Mouse (Mus musculus) G1E-ER4 (cell line): ENCODE data around the gene Mak. TPM values are rescaled to one million over a fixed set of nuclear protein-coding genes. Genes with fewer than 3 reads are reported as not detected.

Source experiments
- GATA1 ChIP-seq: IDR thresholded peaks from one replicate; pipeline ENCODE4 v1.8.0; 2012; ENCODE audit warnings: low read length, inconsistent platforms
- polyA plus RNA-seq: library from polyadenylated mRNA; stranded (reverse); fragments of >175 nt; gene quantifications from 2 replicates; pipeline ENCODE4 v1.2.3, GENCODE M21; 2012

Gene Mak
- polyA plus RNA-seq: not detected in 2 replicates

DNA sequence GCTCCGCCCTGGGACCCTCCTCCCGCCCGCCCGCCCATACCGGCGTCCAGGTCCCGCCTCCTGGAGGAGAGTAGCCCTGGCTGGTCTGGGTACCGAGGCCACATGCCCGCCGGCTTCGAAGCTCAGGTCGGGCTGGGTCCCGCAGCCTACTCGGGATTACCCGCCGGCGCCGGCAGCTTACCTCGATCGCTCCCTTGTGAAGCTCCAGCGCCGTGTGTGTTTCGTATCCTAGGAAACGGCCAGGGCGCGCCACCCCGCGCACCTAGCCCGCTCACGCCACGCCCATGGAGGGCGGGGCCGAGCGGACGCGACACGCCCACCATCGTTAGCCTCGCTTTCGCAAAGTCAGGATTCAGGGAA is at the start of gene Mak:
Gene Mak (minus strand): TSS at position 286 of the 360 bp plus-strand sequence.
- no peak for TF ChIP-seq GATA1

- no peak for TF ChIP-seq GATA1
Observed at GRCm38 (mm10) chr13:41129061-41129460, 49.6 kb upstream of the Mak start.

DNA sequence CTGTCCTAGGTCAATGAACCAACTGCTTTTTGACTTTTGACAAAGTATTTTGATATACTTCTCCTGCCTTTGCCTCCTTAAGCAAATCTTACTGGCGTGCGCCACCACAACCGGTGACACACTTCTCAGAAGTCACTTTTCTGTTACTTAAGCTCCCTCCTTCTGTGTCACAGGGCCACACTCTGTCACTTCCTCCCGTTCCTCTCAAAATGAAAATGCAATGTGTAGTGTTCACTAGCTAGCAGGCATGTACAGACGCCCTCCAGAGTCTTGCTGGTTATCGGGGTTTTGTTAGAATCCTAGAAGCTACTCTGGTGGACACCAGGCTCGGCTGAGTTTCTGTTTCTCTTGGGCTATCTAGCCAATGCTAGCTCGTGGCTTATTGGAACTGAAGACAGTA is 48.8 kb upstream of the Mak start:
- no peak for TF ChIP-seq GATA1

DNA sequence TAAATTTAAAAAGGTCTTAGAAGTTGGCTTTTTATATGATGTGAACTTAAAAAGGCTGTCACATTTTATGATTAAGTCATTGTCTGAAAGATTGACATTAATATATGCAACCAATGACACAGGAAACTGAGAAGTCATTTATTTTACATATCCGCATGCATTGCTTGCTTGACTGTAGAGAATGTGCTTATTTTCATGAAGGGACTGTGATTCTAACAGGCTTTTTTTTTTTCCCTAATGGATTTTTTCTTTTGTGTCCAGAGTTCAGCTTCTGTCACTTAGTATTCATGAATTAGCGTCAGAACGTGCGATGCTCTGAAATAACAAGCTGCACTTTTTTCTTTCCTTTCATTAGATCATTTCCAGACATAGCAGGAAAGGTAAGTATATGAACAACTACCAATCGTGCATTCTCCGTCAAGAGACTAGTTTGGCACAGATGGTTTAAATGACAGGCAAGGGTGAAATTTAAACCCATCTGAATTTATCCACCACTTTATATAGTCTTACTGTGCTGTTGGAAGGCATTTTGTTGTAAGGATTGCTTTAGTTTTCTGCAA is 44.2 kb upstream of the Mak start:
- no peak for TF ChIP-seq GATA1

GRCm38 (mm10) chr13:41119152-41119945 is 39.8 kb upstream of the Mak start:
- no peak for TF ChIP-seq GATA1

GRCm38 (mm10) chr13:41113940-41114339 is 34.4 kb upstream of the Mak start, which contains the start of gene Sycp2l:
Gene Sycp2l, plus strand, starts transcription at chr13:41114307.
- TF ChIP-seq GATA1: no peak

DNA sequence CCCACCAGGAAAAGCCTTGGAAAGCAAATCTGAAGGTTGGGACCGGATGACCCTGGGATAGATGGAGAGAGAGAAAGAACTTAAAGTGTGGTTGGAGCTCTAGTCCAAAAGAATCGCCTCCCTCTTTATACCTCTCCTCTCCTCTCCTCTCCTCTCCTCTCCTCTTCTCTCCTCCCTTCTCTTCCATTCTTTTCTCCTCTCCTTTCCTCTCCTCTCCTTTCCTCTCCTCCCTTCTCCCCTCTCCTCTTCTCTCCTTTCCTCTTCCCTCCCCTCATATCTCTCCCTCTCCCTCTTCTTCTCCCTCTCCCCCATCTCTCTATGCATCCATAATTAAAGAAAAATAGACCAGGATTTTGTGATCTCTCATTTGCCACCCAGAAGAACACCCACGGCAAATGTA is 31.4 kb upstream of the Mak start, which contains the start of gene Gcm2:
Gene Gcm2 (minus strand): TSS at position 101 of the 400 bp plus-strand sequence.
- TF ChIP-seq GATA1: no peak

GRCm38 (mm10) chr13:41105541-41105940 is 26.0 kb upstream of the Mak start:
- TF ChIP-seq GATA1: no peak

DNA sequence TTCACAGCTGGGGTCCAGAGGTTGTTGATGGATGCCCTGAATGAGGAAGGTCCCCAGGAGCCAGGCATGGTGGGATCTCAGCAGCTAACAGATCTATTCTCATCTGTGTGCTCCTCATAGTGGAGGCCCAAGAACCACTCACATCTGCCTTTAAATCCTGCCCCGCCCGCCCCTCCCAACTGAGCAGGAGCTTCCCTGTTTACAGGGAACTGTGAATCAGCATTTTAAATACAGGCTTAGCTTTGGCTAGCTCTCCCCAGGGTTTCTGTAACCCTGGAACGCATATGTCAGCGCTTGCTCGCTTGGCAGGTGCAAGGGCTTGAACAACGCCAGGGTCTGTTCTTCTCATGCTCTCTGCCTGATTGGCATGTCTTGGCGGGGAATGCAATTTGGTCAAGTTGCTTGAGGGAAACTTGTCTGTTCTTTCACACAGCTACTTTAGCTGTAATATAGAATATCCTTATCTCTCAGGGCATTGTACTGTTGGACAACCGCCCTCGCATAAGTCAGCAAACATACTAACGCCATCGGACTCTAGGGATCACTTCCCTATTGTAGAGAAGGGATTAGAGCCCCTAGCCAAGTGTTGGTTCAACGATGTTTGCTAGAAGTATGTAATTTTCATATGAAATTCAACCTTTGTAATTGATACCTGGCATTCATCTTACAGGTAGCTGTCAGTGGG is 24.5 kb upstream of the Mak start:
- no peak for TF ChIP-seq GATA1

DNA sequence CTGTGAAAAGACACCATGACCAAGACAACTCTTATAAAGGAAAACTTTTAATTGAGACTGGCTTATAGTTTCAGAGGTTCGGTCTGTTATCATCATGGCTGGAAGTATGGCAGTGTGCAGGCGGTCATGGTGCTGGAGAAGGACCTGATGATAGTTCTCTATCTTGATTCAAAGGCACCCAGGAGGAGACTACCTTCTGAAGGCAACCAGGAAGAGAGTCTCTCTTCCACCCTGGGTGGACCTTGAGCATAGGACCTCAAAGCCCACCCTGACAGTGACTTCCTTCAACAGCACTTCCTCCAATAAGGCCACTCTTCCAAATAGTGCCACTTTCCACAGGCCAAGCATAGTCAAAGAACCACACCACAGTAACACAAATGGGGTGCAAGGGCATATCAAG is 20.5 kb upstream of the Mak start:
- no peak for TF ChIP-seq GATA1

DNA sequence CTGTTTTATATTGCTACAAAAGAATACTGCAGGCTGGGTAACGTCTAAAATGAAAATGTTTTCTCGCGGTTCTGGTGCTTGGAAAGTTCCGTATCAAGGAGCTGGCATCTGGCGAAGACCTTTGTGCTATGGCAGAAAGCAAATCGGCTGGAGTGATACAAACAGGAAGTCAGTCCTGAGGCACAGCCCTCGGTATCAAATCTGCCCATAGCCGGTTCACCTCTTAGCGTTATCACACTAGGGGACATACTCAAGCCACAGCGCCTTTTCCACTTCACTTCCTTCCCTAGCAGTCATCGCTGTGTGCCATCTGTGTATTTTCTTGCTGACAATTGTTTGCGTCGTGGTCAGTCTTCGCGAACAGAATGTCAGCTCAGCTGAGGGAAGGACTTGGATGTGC is 18.8 kb upstream of the Mak start:
- TF ChIP-seq GATA1: no peak

- TF ChIP-seq GATA1: no peak
Observed at GRCm38 (mm10) chr13:41097324-41098058, 18.0 kb upstream of the Mak start.

DNA sequence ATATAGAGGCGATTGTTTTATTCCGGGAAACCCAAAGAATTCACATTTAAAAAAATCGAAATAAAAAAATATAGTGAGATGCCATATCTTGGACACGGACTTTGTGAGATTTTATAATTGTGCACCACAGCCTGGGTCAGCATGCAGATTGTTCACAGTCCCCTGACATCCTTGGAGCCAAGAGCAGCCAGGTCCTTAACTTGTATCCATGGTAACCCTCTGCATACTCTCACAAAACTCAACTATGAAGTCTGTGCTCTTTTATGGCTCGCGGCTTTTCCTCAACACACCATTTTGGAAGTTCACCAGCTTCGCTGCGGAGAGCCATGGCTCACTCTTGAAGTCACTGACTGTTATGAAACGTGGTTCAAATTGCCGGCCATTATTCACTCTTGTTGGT is 14.7 kb upstream of the Mak start:
- TF ChIP-seq GATA1: no peak

- no peak for TF ChIP-seq GATA1
Observed at GRCm38 (mm10) chr13:41091271-41091670, 11.8 kb upstream of the Mak start.

DNA sequence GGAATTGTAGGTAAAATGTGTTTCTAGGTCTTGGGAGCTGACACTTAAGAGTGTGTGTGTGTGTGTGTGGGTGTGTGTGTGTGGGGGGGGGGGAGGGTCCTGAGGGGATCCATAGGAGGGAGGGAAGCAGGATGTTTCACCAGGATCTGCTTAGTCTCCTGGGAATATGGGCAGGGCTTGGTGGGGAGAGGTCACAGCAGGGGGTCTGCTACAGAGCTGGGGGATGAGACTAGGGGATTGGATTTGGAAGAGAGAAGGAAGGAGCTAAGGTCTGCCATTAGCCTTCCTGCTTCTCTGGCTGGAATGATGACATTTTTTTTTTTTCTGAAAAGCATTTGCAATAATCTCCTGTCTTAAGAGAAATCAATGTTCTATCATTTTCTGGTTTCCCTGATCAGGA is 9.2 kb upstream of the Mak start:
- TF ChIP-seq GATA1: no peak

GRCm38 (mm10) chr13:41085140-41085539 is 5.6 kb upstream of the Mak start:
- no peak for TF ChIP-seq GATA1
